ENCODE assay signal across 8 mouse cellular contexts in genomic region chr10:80339941-80340750, GRCm38 (mm10). TPM values are rescaled to one million over a fixed set of nuclear protein-coding genes. Genes with fewer than 3 reads are reported as not detected.
DNase-seq lines count a peak whose midpoint lies in the region; ATAC-seq and TF ChIP-seq lines count a peak whose summit lies in the region.

No protein-coding gene starts in this region.

- peaks cover 6% of the 10 kb centered on the region; the same call in 1 of the 2 replicates for H3K4me1 ChIP-seq in bone marrow, adult 2 months (ENCODE audit: control insufficient read depth, insufficient read depth, low read length)
- peaks cover 51% of the 10 kb centered on the region for H3K4me1 ChIP-seq in embryonic facial prominence, embryonic 15.5 days
- H3K4me1 ChIP-seq in heart, embryonic 13.5 days: peaks cover 43% of the 10 kb centered on the region
- peaks cover 54% of the 10 kb centered on the region for H3K4me1 ChIP-seq in liver, embryonic 16.5 days (ENCODE audit: control insufficient read depth, low read depth, low read length)
- peaks cover 29% of the 10 kb centered on the region for H3K4me1 ChIP-seq in neural tube, embryonic 13.5 days (replicated peaks)

- no peak overlapping the region for H3K4me3 ChIP-seq in bone marrow, adult 2 months (replicated peaks; ENCODE audit: control insufficient read depth, low read depth, low read length)
- 0 out of 2 replicates have a peak overlapping the region, but pooled peaks have one; percentile 16 for H3K4me3 ChIP-seq in embryonic facial prominence, embryonic 15.5 days (replicated peaks)
- no peak overlapping the region for H3K4me3 ChIP-seq in heart, embryonic 13.5 days
- peak overlapping the region; percentile 17 for H3K4me3 ChIP-seq in liver, embryonic 16.5 days (ENCODE audit: low read depth, low read length)
- no peak overlapping the region for H3K4me3 ChIP-seq in neural tube, embryonic 13.5 days

- peaks cover 49% of the 10 kb centered on the region for H3K27me3 ChIP-seq in embryonic facial prominence, embryonic 15.5 days
- H3K27me3 ChIP-seq in heart, embryonic 13.5 days (replicated peaks): peaks cover 92% of the 10 kb centered on the region
- peaks cover 30% of the 10 kb centered on the region for H3K27me3 ChIP-seq in liver, embryonic 16.5 days (ENCODE audit: control insufficient read depth, insufficient read depth, low read depth, low read length)
- peaks cover 68% of the 10 kb centered on the region for H3K27me3 ChIP-seq in neural tube, embryonic 13.5 days

- no peaks in the 10 kb centered on the region for H3K36me3 ChIP-seq in embryonic facial prominence, embryonic 15.5 days
- no peaks in the 10 kb centered on the region for H3K36me3 ChIP-seq in heart, embryonic 13.5 days
- peaks cover 12% of the 10 kb centered on the region; the same call in 1 of the 2 replicates for H3K36me3 ChIP-seq in liver, embryonic 16.5 days (ENCODE audit: control insufficient read depth, insufficient read depth)
- no peaks in the 10 kb centered on the region for H3K36me3 ChIP-seq in neural tube, embryonic 13.5 days

- peak overlapping the region; percentile 34 for H3K4me2 ChIP-seq in embryonic facial prominence, embryonic 15.5 days (replicated peaks)
- H3K4me2 ChIP-seq in heart, embryonic 13.5 days: peak overlapping the region; percentile 38
- peak overlapping the region; percentile 56 for H3K4me2 ChIP-seq in liver, embryonic 16.5 days (ENCODE audit: low read depth, low read length)
- peak overlapping the region; percentile 21; the same call in 1 of the 2 replicates for H3K4me2 ChIP-seq in neural tube, embryonic 13.5 days

- 15% methylated on average over 19 of the region's 19 CpGs for WGBS in bone marrow, adult 2 months
- WGBS in embryonic facial prominence, embryonic 15.5 days: 16% methylated on average over 19 of the region's 19 CpGs
- 26% methylated on average over 19 of the region's 19 CpGs for WGBS in heart, embryonic 13.5 days
- 14% methylated on average over 19 of the region's 19 CpGs for WGBS in liver, embryonic 16.5 days (ENCODE audit: insufficient replicate concordance)
- 22% methylated on average over 19 of the region's 19 CpGs for WGBS in neural tube, embryonic 13.5 days

- no peak for TF ChIP-seq POLR2A in bone marrow, adult 2 months (IDR thresholded peaks at IDR 0.05; ENCODE audit: borderline replicate concordance, control insufficient read depth, low read depth, low read length)

- H3K9ac ChIP-seq in embryonic facial prominence, embryonic 15.5 days: no peak overlapping the region
- no peak overlapping the region for H3K9ac ChIP-seq in heart, embryonic 13.5 days
- H3K9ac ChIP-seq in liver, embryonic 16.5 days (ENCODE audit: low read depth, low read length): peak overlapping the region; percentile 26; the same call in 1 of the 2 replicates
- no peak overlapping the region for H3K9ac ChIP-seq in neural tube, embryonic 13.5 days

- no peaks in the 10 kb centered on the region for H3K9me3 ChIP-seq in embryonic facial prominence, embryonic 15.5 days (replicated peaks)
- H3K9me3 ChIP-seq in heart, embryonic 13.5 days: no peaks in the 10 kb centered on the region
- no peaks in the 10 kb centered on the region for H3K9me3 ChIP-seq in liver, embryonic 16.5 days (replicated peaks; ENCODE audit: control insufficient read depth, low read length)
- H3K9me3 ChIP-seq in neural tube, embryonic 13.5 days: no peaks in the 10 kb centered on the region

- ATAC-seq in embryonic facial prominence, embryonic 15.5 days (ENCODE audit: insufficient number of reproducible peaks, low FRiP score, low TSS enrichment, low read depth): no peak
- ATAC-seq in heart, embryonic 13.5 days (ENCODE audit: extremely low read depth, insufficient number of reproducible peaks, low FRiP score, low TSS enrichment): no peak
- ATAC-seq in liver, embryonic 16.5 days (ENCODE audit: low read depth): peak; percentile 25; the same call in 1 of the 2 replicates
- ATAC-seq in neural tube, embryonic 13.5 days (ENCODE audit: low read depth): 0 out of 2 replicates have a peak, but pooled peaks have one; percentile 21

- peak; percentile 88 for DNase-seq in CD4-positive, CD25-positive, alpha-beta regulatory T cell, adult 2 months (ENCODE audit: low read depth, low spot score)
- peak; percentile 84 for DNase-seq in kidney, postnatal 14 days
- DNase-seq in thymus, adult 18-20 months: peak; percentile 50 to 52

- TF ChIP-seq CTCF in bone marrow, adult 2 months (IDR thresholded peaks at IDR 0.05; ENCODE audit: control insufficient read depth, insufficient read depth, low read length): peak; percentile 92

- H3K27ac ChIP-seq in bone marrow, adult 2 months (ENCODE audit: control insufficient read depth, insufficient read depth, low read depth, low read length, poor library complexity): no peak overlapping the region
- no peak overlapping the region for H3K27ac ChIP-seq in embryonic facial prominence, embryonic 15.5 days (replicated peaks)
- H3K27ac ChIP-seq in heart, embryonic 13.5 days (replicated peaks): no peak overlapping the region
- H3K27ac ChIP-seq in liver, embryonic 16.5 days (ENCODE audit: low read length): no peak overlapping the region
- no peak overlapping the region for H3K27ac ChIP-seq in neural tube, embryonic 13.5 days (replicated peaks)

RNA-seq across cellular contexts. Expression of gene Adamtsl5, which starts 8.1 kb away (rescaled TPM):
- 3.0 and 8.6 TPM in 2 replicates for polyA plus RNA-seq in bone marrow, adult 2 months (2011; ENCODE audit: insufficient read depth, insufficient read length, low replicate concordance, missing spikeins)
- polyA plus RNA-seq in embryonic facial prominence, embryonic 15.5 days (2015; fragmentation: Nextera tagmentation; extraction: Ambion mirVana): 11.5 and 11.6 TPM in 2 replicates
- polyA plus RNA-seq in heart, embryonic 13.5 days (2015; fragmentation: Nextera tagmentation; extraction: Ambion mirVana): 6.5 and 8.3 TPM in 2 replicates
- polyA plus RNA-seq in liver, embryonic 16.5 days (2015; fragmentation: Nextera tagmentation; extraction: Ambion mirVana): 2.2 and 3.4 TPM in 2 replicates
- polyA plus RNA-seq in neural tube, embryonic 13.5 days (2015; fragmentation: Nextera tagmentation; extraction: Ambion mirVana): 1.6 and 1.8 TPM in 2 replicates

RNA-seq across cellular contexts. Expression of gene Reep6, which starts 10.4 kb away (rescaled TPM):
- 4.2 and 6.5 TPM in 2 replicates for polyA plus RNA-seq in bone marrow, adult 2 months (2011; ENCODE audit: insufficient read depth, insufficient read length, low replicate concordance, missing spikeins)
- polyA plus RNA-seq in embryonic facial prominence, embryonic 15.5 days (2015; fragmentation: Nextera tagmentation; extraction: Ambion mirVana): 10.7 and 13.7 TPM in 2 replicates
- 2.6 and 4.4 TPM in 2 replicates for polyA plus RNA-seq in heart, embryonic 13.5 days (2015; fragmentation: Nextera tagmentation; extraction: Ambion mirVana)
- 83.9 and 102 TPM in 2 replicates for polyA plus RNA-seq in liver, embryonic 16.5 days (2015; fragmentation: Nextera tagmentation; extraction: Ambion mirVana)
- polyA plus RNA-seq in neural tube, embryonic 13.5 days (2015; fragmentation: Nextera tagmentation; extraction: Ambion mirVana): 3.3 and 4.5 TPM in 2 replicates

RNA-seq across cellular contexts. Expression of gene Pcsk4, which starts 10.8 kb away (rescaled TPM):
- polyA plus RNA-seq in bone marrow, adult 2 months (2011; ENCODE audit: insufficient read depth, insufficient read length, low replicate concordance, missing spikeins): 1.4 TPM in 1 of 2 replicates, not detected in the other
- 4.2 and 5.2 TPM in 2 replicates for polyA plus RNA-seq in embryonic facial prominence, embryonic 15.5 days (2015; fragmentation: Nextera tagmentation; extraction: Ambion mirVana)
- 1.8 and 2.1 TPM in 2 replicates for polyA plus RNA-seq in heart, embryonic 13.5 days (2015; fragmentation: Nextera tagmentation; extraction: Ambion mirVana)
- polyA plus RNA-seq in liver, embryonic 16.5 days (2015; fragmentation: Nextera tagmentation; extraction: Ambion mirVana): 3.5 and 4.0 TPM in 2 replicates
- polyA plus RNA-seq in neural tube, embryonic 13.5 days (2015; fragmentation: Nextera tagmentation; extraction: Ambion mirVana): 2.9 and 3.6 TPM in 2 replicates

RNA-seq across cellular contexts. Expression of gene Plk5, which starts 16.1 kb away (rescaled TPM):
- 2.2 TPM in 1 of 2 replicates, not detected in the other for polyA plus RNA-seq in bone marrow, adult 2 months (2011; ENCODE audit: insufficient read depth, insufficient read length, low replicate concordance, missing spikeins)
- 2.0 and 2.2 TPM in 2 replicates for polyA plus RNA-seq in embryonic facial prominence, embryonic 15.5 days (2015; fragmentation: Nextera tagmentation; extraction: Ambion mirVana)
- polyA plus RNA-seq in heart, embryonic 13.5 days (2015; fragmentation: Nextera tagmentation; extraction: Ambion mirVana): not detected in 2 replicates
- 0.05 and 0.18 TPM in 2 replicates for polyA plus RNA-seq in liver, embryonic 16.5 days (2015; fragmentation: Nextera tagmentation; extraction: Ambion mirVana)
- 1.0 and 1.5 TPM in 2 replicates for polyA plus RNA-seq in neural tube, embryonic 13.5 days (2015; fragmentation: Nextera tagmentation; extraction: Ambion mirVana)

RNA-seq across cellular contexts. Expression of gene 2310011J03Rik, which starts 19.8 kb away (rescaled TPM):
- 40.8 and 52.1 TPM in 2 replicates for polyA plus RNA-seq in bone marrow, adult 2 months (2011; ENCODE audit: insufficient read depth, insufficient read length, low replicate concordance, missing spikeins)
- polyA plus RNA-seq in embryonic facial prominence, embryonic 15.5 days (2015; fragmentation: Nextera tagmentation; extraction: Ambion mirVana): 50.8 and 52.7 TPM in 2 replicates
- 36.0 and 36.6 TPM in 2 replicates for polyA plus RNA-seq in heart, embryonic 13.5 days (2015; fragmentation: Nextera tagmentation; extraction: Ambion mirVana)
- polyA plus RNA-seq in liver, embryonic 16.5 days (2015; fragmentation: Nextera tagmentation; extraction: Ambion mirVana): 27.9 and 29.0 TPM in 2 replicates
- 27.9 and 30.7 TPM in 2 replicates for polyA plus RNA-seq in neural tube, embryonic 13.5 days (2015; fragmentation: Nextera tagmentation; extraction: Ambion mirVana)

Comparison
In these comparisons a context has a peak if more than half of its experiments do, and no peak if none do; other contexts are left out.
1. H3K4me3 ChIP-seq: peak in embryonic facial prominence, embryonic 15.5 days (single experiment) and liver, embryonic 16.5 days (single experiment); none in bone marrow, adult 2 months (single experiment), heart, embryonic 13.5 days (single experiment) and neural tube, embryonic 13.5 days (single experiment).
2. ATAC-seq: peak in liver, embryonic 16.5 days (single experiment) and neural tube, embryonic 13.5 days (single experiment); none in embryonic facial prominence, embryonic 15.5 days (single experiment) and heart, embryonic 13.5 days (single experiment).
3. Peak in every context shown above with its lines, with median percentiles within 50 percentile points of each other: DNase-seq and H3K4me2 ChIP-seq.